Mouse (Mus musculus): ENCODE data around the gene Armc3. TPM values are rescaled to one million over a fixed set of nuclear protein-coding genes. Genes with fewer than 3 reads are reported as not detected.

The Armc3 gene
- 0.08 and 0.10 TPM in 2 replicates for polyA plus RNA-seq (2012; rRNA removed)

DNA sequence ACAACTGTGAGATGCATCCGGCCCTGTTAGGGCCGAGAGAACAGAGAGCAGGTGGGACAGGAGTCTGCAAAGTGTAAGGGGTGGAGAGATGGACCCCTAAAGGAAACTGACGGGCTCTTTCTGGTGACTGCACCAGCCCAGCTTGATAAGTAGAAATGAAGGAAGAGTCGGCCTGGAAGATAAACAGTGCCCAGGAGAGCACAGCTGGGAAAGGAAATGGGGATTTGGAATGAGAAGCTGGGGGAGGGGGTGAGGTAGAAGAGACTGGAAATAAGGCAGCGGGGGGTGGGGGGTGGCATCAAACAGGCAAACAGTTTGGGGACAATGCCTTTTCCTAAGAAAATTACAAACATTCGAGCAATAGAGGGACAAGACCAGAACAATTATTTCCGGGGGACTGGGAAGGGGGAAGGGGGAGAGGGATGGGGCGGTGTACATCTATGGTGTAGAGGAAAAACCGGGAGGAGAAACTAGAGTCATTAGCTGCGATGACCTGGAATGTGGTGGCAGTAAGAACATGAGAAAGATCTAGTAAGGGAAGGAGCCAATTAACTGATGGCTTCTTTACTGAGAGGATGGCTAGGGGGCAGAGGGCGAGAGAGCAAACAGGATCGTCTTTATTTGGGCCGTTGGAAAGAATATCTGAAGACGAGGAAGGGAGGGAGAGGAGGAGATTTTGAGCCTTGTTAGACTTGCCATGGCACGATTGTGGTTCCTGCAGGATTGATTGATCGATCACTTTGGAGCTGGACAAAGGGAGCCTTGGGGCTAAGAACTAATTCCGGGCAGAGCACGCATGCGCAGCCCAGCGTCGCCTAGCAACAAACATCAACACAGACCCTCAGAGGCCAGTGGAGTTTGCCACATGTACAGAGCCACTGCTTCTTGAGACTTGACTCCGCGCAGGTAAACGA, at the start of gene Armc3:
TSS of gene Armc3 (plus strand) at position 851 of the 914 bp plus-strand sequence.
- peak; percentile 23 for DNase-seq
- Histone ChIP-seq H3K27me3 (replicated peaks; ENCODE audit: control insufficient read depth, insufficient read depth, low read length) (no peaks in the 10 kb centered on the region), H3K36me3 (ENCODE audit: control insufficient read depth, insufficient read depth, low read length) (no peaks in the 10 kb centered on the region), H3K4me3 (ENCODE audit: insufficient read depth, low read depth, low read length) (peak within 1 kb of the TSS; percentile 26; the same call in 1 of the 2 replicates), H3K4me1 (ENCODE audit: control insufficient read depth, insufficient read depth, low read length) (no peaks in the 10 kb centered on the region), H3K27ac (ENCODE audit: insufficient read depth, low read depth, low read length) (no peak within 1 kb of the TSS)
- TF ChIP-seq POLR2A (IDR thresholded peaks at IDR 0.05; ENCODE audit: low read depth, low read length), result no peak
- no peak for TF ChIP-seq CTCF (conservative IDR thresholded peaks at IDR 0.05; ENCODE audit: insufficient read depth, insufficient read length, low read depth, low read length)
- WGBS, result 23% methylated on average over 24 of the region's 24 CpGs

DNA sequence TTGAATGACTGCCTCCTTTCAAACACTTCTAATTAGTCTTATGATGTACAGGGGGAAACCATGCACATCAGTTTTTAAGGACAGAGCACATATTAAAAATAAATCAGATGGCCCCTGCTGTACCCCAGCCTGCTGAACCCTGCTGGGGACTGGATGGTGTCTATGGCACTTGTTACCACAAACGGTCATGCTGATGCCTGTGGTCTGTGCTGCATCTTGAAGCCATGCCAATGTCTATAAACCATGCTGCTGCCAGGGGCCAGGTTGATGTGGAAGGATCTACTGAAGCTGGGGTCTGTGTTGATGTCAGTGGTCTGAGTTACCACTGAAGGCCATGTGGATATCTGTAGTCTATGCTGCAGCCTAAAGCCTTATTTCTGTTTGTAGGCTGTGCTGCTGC, 46.4 kb upstream of the Armc3 start:
- TF ChIP-seq CTCF (conservative IDR thresholded peaks at IDR 0.05; ENCODE audit: insufficient read depth, insufficient read length, low read depth, low read length), result no peak
- 57% methylated on average over 1 of the region's 1 CpGs for WGBS
- H3K27ac ChIP-seq (ENCODE audit: insufficient read depth, low read depth, low read length), result no peak overlapping the region

DNA sequence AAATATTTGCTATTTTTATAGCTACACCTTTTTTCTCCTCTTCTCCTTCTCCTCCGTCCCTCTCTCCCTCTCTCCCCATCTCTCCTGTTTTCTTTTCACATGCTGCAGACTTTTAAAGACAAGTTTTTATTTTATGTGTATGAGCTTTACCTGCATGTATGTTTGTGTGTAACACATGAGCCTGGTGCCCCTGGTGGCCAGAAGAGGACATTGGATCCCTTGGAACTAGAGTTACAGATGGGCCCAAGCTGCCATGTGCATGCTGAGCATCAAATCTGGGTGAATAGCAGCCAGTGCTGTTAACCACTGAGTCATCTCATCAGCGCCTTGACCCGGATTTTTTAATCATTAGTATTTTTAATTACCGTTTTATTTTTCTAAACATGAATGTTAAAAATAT, 42.9 kb upstream of the Armc3 start:
- TF ChIP-seq POLR2A (IDR thresholded peaks at IDR 0.05; ENCODE audit: low read depth, low read length), result no peak
- peak; percentile 51 for TF ChIP-seq CTCF (conservative IDR thresholded peaks at IDR 0.05; ENCODE audit: insufficient read depth, insufficient read length, low read depth, low read length)
- Histone ChIP-seq H3K4me3 (ENCODE audit: insufficient read depth, low read depth, low read length) (no peak overlapping the region), H3K27ac (ENCODE audit: insufficient read depth, low read depth, low read length) (no peak overlapping the region), H3K36me3 (ENCODE audit: control insufficient read depth, insufficient read depth, low read length) (no peaks in the 10 kb centered on the region), H3K27me3 (replicated peaks; ENCODE audit: control insufficient read depth, insufficient read depth, low read length) (no peaks in the 10 kb centered on the region), H3K4me1 (ENCODE audit: control insufficient read depth, insufficient read depth, low read length) (no peaks in the 10 kb centered on the region)
- DNase-seq, result peak; percentile 29
- 69% methylated on average over 4 of the region's 4 CpGs for WGBS

More for the DNA sequence above, 46.4 kb upstream of the Armc3 start:
- no peak for DNase-seq
- no peaks in the 10 kb centered on the region for H3K4me1 ChIP-seq (ENCODE audit: control insufficient read depth, insufficient read depth, low read length)
- no peaks in the 10 kb centered on the region for H3K36me3 ChIP-seq (ENCODE audit: control insufficient read depth, insufficient read depth, low read length)
- H3K4me3 ChIP-seq (ENCODE audit: insufficient read depth, low read depth, low read length), result no peak overlapping the region
- no peaks in the 10 kb centered on the region for H3K27me3 ChIP-seq (replicated peaks; ENCODE audit: control insufficient read depth, insufficient read depth, low read length)

DNA sequence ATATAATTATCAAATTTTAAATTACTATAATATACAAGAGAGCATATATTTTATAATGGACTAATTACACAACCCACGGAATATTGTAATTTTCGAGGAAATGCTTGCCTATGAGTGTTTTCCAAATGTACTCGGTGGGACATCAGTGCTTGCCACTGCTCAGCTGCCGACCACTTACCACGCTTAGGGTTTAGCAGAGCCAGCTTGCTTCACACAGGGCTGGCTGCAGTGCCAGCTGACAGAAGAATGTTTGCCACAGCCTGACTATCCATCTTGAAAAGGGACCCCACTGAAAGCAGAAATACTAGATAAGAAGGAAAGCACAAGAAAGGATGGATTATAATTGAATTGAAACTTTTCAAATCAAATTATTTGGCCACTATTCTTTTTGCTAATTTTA, 39.6 kb upstream of the Armc3 start:
- no peak for TF ChIP-seq CTCF (conservative IDR thresholded peaks at IDR 0.05; ENCODE audit: insufficient read depth, insufficient read length, low read depth, low read length)
- TF ChIP-seq POLR2A (IDR thresholded peaks at IDR 0.05; ENCODE audit: low read depth, low read length), result no peak
- Histone ChIP-seq H3K36me3 (ENCODE audit: control insufficient read depth, insufficient read depth, low read length) (no peaks in the 10 kb centered on the region), H3K4me1 (ENCODE audit: control insufficient read depth, insufficient read depth, low read length) (no peaks in the 10 kb centered on the region), H3K4me3 (ENCODE audit: insufficient read depth, low read depth, low read length) (no peak overlapping the region), H3K27ac (ENCODE audit: insufficient read depth, low read depth, low read length) (no peak overlapping the region), H3K27me3 (replicated peaks; ENCODE audit: control insufficient read depth, insufficient read depth, low read length) (no peaks in the 10 kb centered on the region)
- DNase-seq, result no peak
- 77% methylated on average over 5 of the region's 5 CpGs for WGBS

DNA sequence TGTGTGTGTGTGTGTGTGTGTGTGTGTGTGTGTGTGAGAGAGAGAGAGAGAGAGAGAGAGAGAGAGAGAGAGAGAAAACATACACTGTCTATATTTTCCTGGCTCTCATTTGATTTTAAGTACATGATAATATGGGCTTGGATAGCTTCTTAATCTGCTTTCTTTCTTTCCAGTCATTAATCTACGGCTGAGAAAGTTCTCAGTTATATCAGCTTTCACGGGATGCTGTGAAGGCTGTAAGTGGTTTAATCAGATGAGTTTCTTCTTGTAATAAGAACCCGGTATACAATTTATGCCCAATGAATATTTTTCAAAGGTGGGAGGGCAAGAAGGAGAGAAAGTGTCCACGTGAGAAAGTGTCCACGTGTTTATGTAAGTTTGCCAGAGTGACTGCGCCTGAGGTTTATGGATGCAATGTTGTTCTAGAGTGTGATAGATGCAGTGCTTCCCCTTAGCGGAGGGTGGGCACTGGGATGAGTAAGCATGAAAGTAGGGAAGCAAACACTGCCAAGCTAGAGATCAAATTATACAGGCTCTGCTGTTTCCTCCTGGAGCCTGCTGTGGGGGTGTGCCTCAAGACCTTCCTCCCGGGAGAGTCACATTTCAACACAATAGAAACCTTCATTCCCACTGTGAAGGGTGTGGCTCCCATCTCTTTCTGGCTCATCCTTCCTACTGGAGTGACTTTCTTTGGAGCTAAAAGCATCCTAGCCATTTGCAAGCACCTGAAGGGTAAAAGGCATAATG, 38.6 kb upstream of the Armc3 start:
- no peaks in the 10 kb centered on the region for H3K36me3 ChIP-seq (ENCODE audit: control insufficient read depth, insufficient read depth, low read length)
- peak; percentile 56 for DNase-seq
- H3K27me3 ChIP-seq (replicated peaks; ENCODE audit: control insufficient read depth, insufficient read depth, low read length), result no peaks in the 10 kb centered on the region
- no peaks in the 10 kb centered on the region for H3K4me1 ChIP-seq (ENCODE audit: control insufficient read depth, insufficient read depth, low read length)
- H3K27ac ChIP-seq (ENCODE audit: insufficient read depth, low read depth, low read length), result no peak overlapping the region
- 8% methylated on average over 8 of the region's 8 CpGs for WGBS
- H3K4me3 ChIP-seq (ENCODE audit: insufficient read depth, low read depth, low read length), result no peak overlapping the region
- TF ChIP-seq CTCF (conservative IDR thresholded peaks at IDR 0.05; ENCODE audit: insufficient read depth, insufficient read length, low read depth, low read length) (no peak), POLR2A (IDR thresholded peaks at IDR 0.05; ENCODE audit: low read depth, low read length) (no peak)

DNA sequence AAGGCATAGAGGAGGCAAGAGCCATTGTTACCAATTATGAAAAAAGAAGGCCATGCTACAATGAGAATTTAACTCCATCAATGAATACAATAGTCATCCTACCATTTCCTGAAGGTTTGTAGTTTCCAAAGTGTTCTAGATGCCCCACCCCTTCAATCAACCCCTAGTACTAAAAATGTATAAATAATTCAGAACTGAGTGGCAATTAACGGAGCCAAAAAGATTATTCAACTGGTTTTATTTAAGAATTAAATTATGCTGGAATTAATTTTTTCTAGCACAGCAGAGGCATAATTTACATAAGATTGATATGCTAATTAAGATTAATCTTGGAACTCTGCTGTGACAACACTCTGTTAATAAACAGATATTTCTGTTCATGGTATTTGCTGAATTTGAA, 34.9 kb upstream of the Armc3 start:
- no peak for TF ChIP-seq CTCF (conservative IDR thresholded peaks at IDR 0.05; ENCODE audit: insufficient read depth, insufficient read length, low read depth, low read length)
- 85% methylated on average over 1 of the region's 1 CpGs for WGBS
- H3K4me1 ChIP-seq (ENCODE audit: control insufficient read depth, insufficient read depth, low read length), result no peaks in the 10 kb centered on the region
- H3K36me3 ChIP-seq (ENCODE audit: control insufficient read depth, insufficient read depth, low read length), result no peaks in the 10 kb centered on the region
- DNase-seq, result no peak
- H3K27ac ChIP-seq (ENCODE audit: insufficient read depth, low read depth, low read length), result no peak overlapping the region
- no peaks in the 10 kb centered on the region for H3K27me3 ChIP-seq (replicated peaks; ENCODE audit: control insufficient read depth, insufficient read depth, low read length)
- no peak overlapping the region for H3K4me3 ChIP-seq (ENCODE audit: insufficient read depth, low read depth, low read length)

DNA sequence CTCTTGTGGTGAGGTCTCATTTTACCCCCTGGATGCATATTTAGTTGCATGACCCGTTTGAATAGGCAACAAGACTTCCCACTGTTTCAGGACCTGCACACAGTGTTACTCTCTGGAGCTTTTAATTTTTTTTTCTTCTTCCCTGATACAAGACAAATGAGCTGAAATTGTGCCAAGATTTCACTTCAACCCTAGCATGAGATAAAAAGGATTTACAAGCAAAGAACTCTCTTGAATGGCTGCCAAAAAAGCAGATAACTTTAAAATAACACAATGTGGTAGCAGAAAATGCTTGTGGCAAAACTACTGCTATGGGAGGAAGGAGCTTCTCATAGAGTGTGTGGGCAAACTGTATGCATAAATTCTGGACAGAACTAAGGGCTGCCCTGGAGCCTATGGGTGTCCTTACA, 22.3 kb upstream of the Armc3 start:
- DNase-seq, result peak; percentile 54
- Histone ChIP-seq H3K27me3 (replicated peaks; ENCODE audit: control insufficient read depth, insufficient read depth, low read length) (no peaks in the 10 kb centered on the region), H3K4me1 (ENCODE audit: control insufficient read depth, insufficient read depth, low read length) (no peaks in the 10 kb centered on the region), H3K36me3 (ENCODE audit: control insufficient read depth, insufficient read depth, low read length) (no peaks in the 10 kb centered on the region), H3K27ac (ENCODE audit: insufficient read depth, low read depth, low read length) (no peak overlapping the region), H3K4me3 (ENCODE audit: insufficient read depth, low read depth, low read length) (no peak overlapping the region)
- 13% methylated on average over 1 of the region's 1 CpGs for WGBS
- TF ChIP-seq POLR2A (IDR thresholded peaks at IDR 0.05; ENCODE audit: low read depth, low read length) (no peak), CTCF (conservative IDR thresholded peaks at IDR 0.05; ENCODE audit: insufficient read depth, insufficient read length, low read depth, low read length) (no peak)
